In genomic region chr8:8649944-8650343, GRCm38 (mm10) we compare ENCODE assay signal across 8 mouse cellular contexts. TPM values are rescaled to one million over a fixed set of nuclear protein-coding genes. Genes with fewer than 3 reads are reported as not detected.
DNase-seq lines count a peak whose midpoint lies in the region; ATAC-seq and TF ChIP-seq lines count a peak whose summit lies in the region.

No protein-coding gene starts in this region.

- no peaks in the 10 kb centered on the region for H3K9me3 ChIP-seq in kidney, embryonic 15.5 days (replicated peaks)
- no peaks in the 10 kb centered on the region for H3K9me3 ChIP-seq in stomach, embryonic 15.5 days

- peaks cover 60% of the 10 kb centered on the region for H3K4me1 ChIP-seq in kidney, embryonic 15.5 days
- peaks cover 34% of the 10 kb centered on the region for H3K4me1 ChIP-seq in stomach, embryonic 15.5 days

- no peak overlapping the region for H3K4me3 ChIP-seq in kidney, embryonic 15.5 days (replicated peaks)
- no peak overlapping the region for H3K4me3 ChIP-seq in stomach, embryonic 15.5 days (replicated peaks)

- peak overlapping the region; percentile 15; the same call in 1 of the 2 replicates for H3K4me2 ChIP-seq in kidney, embryonic 15.5 days
- H3K4me2 ChIP-seq in stomach, embryonic 15.5 days, result no peak overlapping the region

- H3K27me3 ChIP-seq in kidney, embryonic 15.5 days, result no peaks in the 10 kb centered on the region
- H3K27me3 ChIP-seq in stomach, embryonic 15.5 days (replicated peaks), result no peaks in the 10 kb centered on the region

- peaks cover 5% of the 10 kb centered on the region; the same call in 1 of the 2 replicates for H3K36me3 ChIP-seq in kidney, embryonic 15.5 days
- H3K36me3 ChIP-seq in stomach, embryonic 15.5 days, result no peaks in the 10 kb centered on the region

- DNase-seq in kidney, adult 11 months, result no peak
- DNase-seq in brain, embryonic 14.5 days (ENCODE audit: low read depth), result peak; percentile 94
- peak; percentile 65 to 89 for DNase-seq in frontal cortex, postnatal 36 days (ENCODE audit: low spot score in 2 of 2)
- peak; percentile 70 to 78 for DNase-seq in left cerebral cortex, adult 18-20 months (ENCODE audit: low spot score in 2 of 2)
- no peak for DNase-seq in spleen, adult 12 weeks (ENCODE audit: low spot score)

- no peak overlapping the region for H3K27ac ChIP-seq in kidney, embryonic 15.5 days
- H3K27ac ChIP-seq in stomach, embryonic 15.5 days, result peak overlapping the region; percentile 54; the same call in 1 of the 2 replicates

- TF ChIP-seq CTCF in brain, embryonic 14.5 days (IDR thresholded peaks at IDR 0.05; ENCODE audit: borderline replicate concordance, extremely low read depth, insufficient read depth, insufficient read length), result no peak

- TF ChIP-seq POLR2A in brain, embryonic 14.5 days (IDR thresholded peaks at IDR 0.05; ENCODE audit: borderline replicate concordance, extremely low read depth, insufficient read depth, insufficient read length, poor library complexity, severe bottlenecking), result no peak

- ATAC-seq in kidney, embryonic 15.5 days (replicated peaks; ENCODE audit: low FRiP score), result no peak
- ATAC-seq in stomach, embryonic 15.5 days (ENCODE audit: insufficient read depth, low FRiP score, low read depth), result no peak
- no peak for ATAC-seq in activated CD4-positive, CD25-positive, alpha-beta regulatory T cell, adult 4 months

- no peak overlapping the region for H3K9ac ChIP-seq in kidney, embryonic 15.5 days
- H3K9ac ChIP-seq in stomach, embryonic 15.5 days, result no peak overlapping the region

- WGBS in kidney, embryonic 15.5 days, result 67% methylated on average over 8 of the region's 8 CpGs
- 42% methylated on average over 8 of the region's 8 CpGs for WGBS in stomach, embryonic 15.5 days

RNA-seq across cellular contexts. Expression of gene Efnb2, which starts 11.1 kb away (rescaled TPM):
- polyA plus RNA-seq in kidney, embryonic 15.5 days (2015; fragmentation: Nextera tagmentation; extraction: Ambion mirVana), result 26.2 TPM in 2 replicates
- 89.3 and 111 TPM in 2 replicates for polyA plus RNA-seq in brain, embryonic 14.5 days (2012; rRNA removed)
- total RNA-seq in left cerebral cortex, adult 18-20 months (2021), result 10 to 100 TPM; 60.1 to 64.2 TPM
- 15.5 and 15.6 TPM in 2 replicates for polyA plus RNA-seq in stomach, embryonic 15.5 days (2015; fragmentation: Nextera tagmentation; extraction: Ambion mirVana)
- under 1 TPM in 1 of 2 experiments, not detected in 1; 0.07 TPM for polyA plus RNA-seq in activated CD4-positive, CD25-positive, alpha-beta regulatory T cell, adult 4 months (2017; shearing (Covaris generic))

RNA-seq across cellular contexts. Expression of gene Arglu1, which starts 40.4 kb away (rescaled TPM):
- polyA plus RNA-seq in kidney, embryonic 15.5 days (2015; fragmentation: Nextera tagmentation; extraction: Ambion mirVana), result 146 and 152 TPM in 2 replicates
- 201 and 255 TPM in 2 replicates for polyA plus RNA-seq in brain, embryonic 14.5 days (2012; rRNA removed)
- 10 to 100 TPM; 89.2 to 97.9 TPM for total RNA-seq in left cerebral cortex, adult 18-20 months (2021)
- polyA plus RNA-seq in stomach, embryonic 15.5 days (2015; fragmentation: Nextera tagmentation; extraction: Ambion mirVana), result 137 and 142 TPM in 2 replicates
- 100 to 1,000 TPM; 117 to 186 TPM for polyA plus RNA-seq in activated CD4-positive, CD25-positive, alpha-beta regulatory T cell, adult 4 months (2017; shearing (Covaris generic))

Comparison
In these comparisons a context has a peak if more than half of its experiments do, and no peak if none do; other contexts are left out.
1. DNase-seq: peak in brain, embryonic 14.5 days (single experiment), frontal cortex, postnatal 36 days (2 of 2) and left cerebral cortex, adult 18-20 months (2 of 2); none in kidney, adult 11 months (single experiment) and spleen, adult 12 weeks (single experiment).
2. RNA of gene Efnb2, which starts 11.1 kb away (polyA plus RNA-seq): 89.3 to 111 TPM in brain, embryonic 14.5 days, 26.2 TPM in kidney, embryonic 15.5 days and 15.5 to 15.6 TPM in stomach, embryonic 15.5 days; 0.07 TPM in activated CD4-positive, CD25-positive, alpha-beta regulatory T cell, adult 4 months; every median in the first group is over 10 times any median in the second.